Mouse (Mus musculus) E14TG2a.4 (cell line): ENCODE results near the gene Usp4.

Source experiments
- H3K27me3 ChIP-seq: 2 replicates; pipeline ENCODE4 v1.6.1; 2014; ENCODE audit warnings: low read length, control low read depth; ENCODE audit not compliant: insufficient read depth
- H3K36me3 ChIP-seq: 2 replicates; pipeline ENCODE4 v1.6.1; 2014; ENCODE audit warnings: low read length, control low read depth; ENCODE audit not compliant: insufficient read depth
- H3K4me1 ChIP-seq: replicated peaks from 2 replicates; pipeline ENCODE4 v1.6.1; 2014; ENCODE audit warnings: low read depth, low read length, control low read depth
- H3K4me3 ChIP-seq: replicated peaks from 2 replicates; pipeline ENCODE4 v1.5.1; 2014; ENCODE audit warnings: mild to moderate bottlenecking, low read length
- H3K9me3 ChIP-seq: 2 replicates; pipeline ENCODE4 v1.6.1; 2014; ENCODE audit warnings: low read length, control low read depth
- CTCF ChIP-seq: conservative IDR thresholded peaks from 2 replicates; pipeline ENCODE4 v1.5.1; 2014; ENCODE audit warnings: low read length
- NANOG ChIP-seq: IDR thresholded peaks from 2 replicates; pipeline ENCODE4 v1.6.1; 2014; ENCODE audit warnings: borderline replicate concordance, low read length, mixed read lengths
- POU5F1 ChIP-seq: IDR thresholded peaks from 2 replicates; pipeline ENCODE4 v1.6.1; 2014; ENCODE audit warnings: low read length, borderline replicate concordance

The Usp4 gene

GRCm38 (mm10) chr9:108348290-108348680 lies 632 bp downstream of the Usp4 start:
- Histone ChIP-seq H3K27me3 (no peaks in the 10 kb centered on the region), H3K36me3 (peaks cover 36% of the 10 kb centered on the region), H3K9me3 (no peaks in the 10 kb centered on the region), H3K4me3 (peak overlapping the region; percentile 94), H3K4me1 (peaks cover 39% of the 10 kb centered on the region)
- TF ChIP-seq NANOG: no peak
- TF ChIP-seq CTCF: no peak
- no peak for TF ChIP-seq POU5F1

- no peak for TF ChIP-seq POU5F1
- Histone ChIP-seq H3K36me3 (peaks cover 50% of the 10 kb centered on the region), H3K9me3 (no peaks in the 10 kb centered on the region), H3K4me3 (no peak overlapping the region), H3K27me3 (no peaks in the 10 kb centered on the region), H3K4me1 (peaks cover 36% of the 10 kb centered on the region)
Measured at GRCm38 (mm10) chr9:108349727-108350126, 2.1 kb downstream of the Usp4 start.

GRCm38 (mm10) chr9:108378234-108378633 lies 30.6 kb downstream of the Usp4 start:
- Histone ChIP-seq H3K4me1 (peaks cover 8% of the 10 kb centered on the region), H3K36me3 (peaks cover 91% of the 10 kb centered on the region), H3K9me3 (no peaks in the 10 kb centered on the region), H3K4me3 (no peak overlapping the region), H3K27me3 (no peaks in the 10 kb centered on the region)
- TF ChIP-seq NANOG (no peak), POU5F1 (no peak), CTCF (no peak)

- no peaks in the 10 kb centered on the region for H3K27me3 ChIP-seq
- TF ChIP-seq CTCF (no peak), POU5F1 (no peak), NANOG (no peak)
Measured at GRCm38 (mm10) chr9:108378736-108379135, 31.1 kb downstream of the Usp4 start.

GRCm38 (mm10) chr9:108379294-108379693 lies 31.6 kb downstream of the Usp4 start:
- Histone ChIP-seq H3K36me3 (peaks cover 91% of the 10 kb centered on the region), H3K4me1 (peaks cover 14% of the 10 kb centered on the region), H3K9me3 (no peaks in the 10 kb centered on the region), H3K4me3 (no peak overlapping the region), H3K27me3 (no peaks in the 10 kb centered on the region)
- TF ChIP-seq NANOG: no peak
- no peak for TF ChIP-seq CTCF
- no peak for TF ChIP-seq POU5F1

More at GRCm38 (mm10) chr9:108378736-108379135, 31.1 kb downstream of the Usp4 start:
- peaks cover 91% of the 10 kb centered on the region for H3K36me3 ChIP-seq
- H3K4me3 ChIP-seq: no peak overlapping the region
- peaks cover 9% of the 10 kb centered on the region for H3K4me1 ChIP-seq
- H3K9me3 ChIP-seq: no peaks in the 10 kb centered on the region

GRCm38 (mm10) chr9:108381382-108381781 lies 33.7 kb downstream of the Usp4 start:
- H3K9me3 ChIP-seq: no peaks in the 10 kb centered on the region
- TF ChIP-seq POU5F1 (no peak), NANOG (no peak), CTCF (no peak)
- H3K36me3 ChIP-seq: peaks cover 91% of the 10 kb centered on the region
- H3K4me1 ChIP-seq: peaks cover 31% of the 10 kb centered on the region
- H3K27me3 ChIP-seq: no peaks in the 10 kb centered on the region
- H3K4me3 ChIP-seq: no peak overlapping the region

- H3K4me3 ChIP-seq: no peak overlapping the region
- TF ChIP-seq NANOG: no peak
- no peak for TF ChIP-seq CTCF
- no peak for TF ChIP-seq POU5F1
- H3K36me3 ChIP-seq: peaks cover 89% of the 10 kb centered on the region
Measured at GRCm38 (mm10) chr9:108385006-108385405, 37.4 kb downstream of the Usp4 start.

GRCm38 (mm10) chr9:108386816-108387215 lies 39.2 kb downstream of the Usp4 start:
- no peak for TF ChIP-seq NANOG

More at GRCm38 (mm10) chr9:108385006-108385405, 37.4 kb downstream of the Usp4 start:
- Histone ChIP-seq H3K4me1 (peaks cover 47% of the 10 kb centered on the region), H3K9me3 (no peaks in the 10 kb centered on the region), H3K27me3 (no peaks in the 10 kb centered on the region)

GRCm38 (mm10) chr9:108388601-108389000 lies 40.9 kb downstream of the Usp4 start:
- H3K4me1 ChIP-seq: peaks cover 69% of the 10 kb centered on the region
- peaks cover 81% of the 10 kb centered on the region for H3K36me3 ChIP-seq
- TF ChIP-seq POU5F1 (no peak), CTCF (no peak)
- H3K4me3 ChIP-seq: no peak overlapping the region
- no peaks in the 10 kb centered on the region for H3K9me3 ChIP-seq
- no peaks in the 10 kb centered on the region for H3K27me3 ChIP-seq

More at GRCm38 (mm10) chr9:108386816-108387215, 39.2 kb downstream of the Usp4 start:
- H3K27me3 ChIP-seq: no peaks in the 10 kb centered on the region
- no peaks in the 10 kb centered on the region for H3K9me3 ChIP-seq
- H3K36me3 ChIP-seq: peaks cover 89% of the 10 kb centered on the region
- H3K4me3 ChIP-seq: no peak overlapping the region
- peaks cover 54% of the 10 kb centered on the region for H3K4me1 ChIP-seq
